Mouse (Mus musculus) leukemia stem cell, adult 10-12 weeks (primary cell): Measurements from ENCODE around the gene Gm5168. TPM values are rescaled to one million over a fixed set of nuclear protein-coding genes. Genes with fewer than 3 reads are reported as not detected.

Source experiments
- polyA plus RNA-seq: library from polyadenylated mRNA; stranded (reverse); fragments of >175 nt; gene quantifications from 2 replicates; pipeline ENCODE4 v1.2.3, GENCODE M21; 2012; ENCODE audit warnings: low replicate concordance

Gene Gm5168
- polyA plus RNA-seq, result not detected in 2 replicates

DNA sequence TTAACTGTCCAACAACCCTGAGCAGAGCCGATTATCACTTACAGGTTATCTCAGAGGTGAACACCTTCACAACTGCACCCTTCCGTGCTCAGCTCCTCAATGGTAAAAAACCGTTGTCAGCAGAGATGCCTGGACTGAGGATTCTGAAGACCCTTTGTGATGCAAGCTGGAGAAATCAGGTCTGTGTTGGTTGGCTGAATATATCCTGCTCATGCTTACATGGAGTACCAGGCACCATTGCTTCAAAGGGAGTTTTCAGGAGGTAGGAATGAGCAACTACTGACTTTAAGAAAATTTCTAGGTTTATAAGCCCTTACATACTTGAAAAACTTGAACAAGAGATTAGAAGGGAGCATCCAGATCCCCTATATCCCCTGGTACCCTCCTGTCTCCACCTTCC is at the start of gene Gm5168:
Gm5168 (minus strand) TSS at position 101 of the 400 bp plus-strand sequence.

Other genes starting within 250 kb of the Gm5168 start
- gene Gm2012, start 180.3 kb upstream of the Gm5168 start, polyA plus RNA-seq, result not detected in 2 replicates